Comparison of ENCODE assay signal across 25 mouse cellular contexts in genomic region chr11:57899335-57899734, GRCm38 (mm10).
DNase-seq lines count a peak whose midpoint lies in the region; ATAC-seq and TF ChIP-seq lines count a peak whose summit lies in the region.
"Had no signal": no experiment of that assay in that cellular context is flagged by ENCODE, and none has a peak within 500 bp of the region (broad histone marks: within the 10 kb centered on the region; RNA-seq: fewer than 3 reads in every experiment).

No protein-coding gene starts in this region.

- H3K27ac ChIP-seq in kidney, adult 2 months (ENCODE audit: insufficient read depth, low read depth, low read length), result no peak overlapping the region
- no peak overlapping the region for H3K27ac ChIP-seq in kidney, embryonic 15.5 days
- H3K27ac ChIP-seq: embryonic facial prominence, embryonic 15.5 days; forebrain, embryonic 10.5 days; gastrocnemius, adult 2 months; hindbrain, embryonic 10.5 days; hindbrain, embryonic 14.5 days; intestine, embryonic 15.5 days had no signal

- peak; percentile 10 for DNase-seq in adrenal gland, postnatal 10 days
- no peak for DNase-seq in adrenal gland, postnatal 4 days (ENCODE audit: low spot score in 2 of 2)
- DNase-seq in kidney, adult 2 months, result peak; percentile 4
- peak; percentile 49 for DNase-seq in urinary bladder, postnatal 14 days (ENCODE audit: low spot score)
- no peak for DNase-seq in urinary bladder, postnatal 4 days (ENCODE audit: low spot score in 2 of 2)
- DNase-seq in cerebellum, postnatal 14 days, result no peak
- DNase-seq: adrenal gland, adult 8-10 months; B cell, adult 2 months; cerebellum, adult 11-12 months; cerebellum, adult 9-11 months; embryo, embryonic 11 days; gastrocnemius, adult 2 months; gastrocnemius, postnatal 25 days; heart, adult 18-20 months had no signal

- H3K36me3 ChIP-seq in kidney, adult 2 months (ENCODE audit: control insufficient read depth, insufficient read depth, low read length), result no peaks in the 10 kb centered on the region
- no peaks in the 10 kb centered on the region for H3K36me3 ChIP-seq in kidney, embryonic 15.5 days
- H3K36me3 ChIP-seq: embryonic facial prominence, embryonic 15.5 days; forebrain, embryonic 10.5 days; G1E; heart, embryonic 12.5 days; hindbrain, embryonic 10.5 days; intestine, embryonic 15.5 days had no signal

- no peaks in the 10 kb centered on the region for H3K9me3 ChIP-seq in kidney, embryonic 15.5 days (replicated peaks)
- H3K9me3 ChIP-seq: embryonic facial prominence, embryonic 15.5 days; forebrain, embryonic 10.5 days; G1E; heart, embryonic 12.5 days; hindbrain, embryonic 10.5 days; intestine, embryonic 15.5 days had no signal

- H3K4me3 ChIP-seq in kidney, adult 2 months (ENCODE audit: insufficient read depth, low read depth, low read length), result no peak overlapping the region
- no peak overlapping the region for H3K4me3 ChIP-seq in kidney, embryonic 15.5 days (replicated peaks)
- H3K4me3 ChIP-seq: embryonic facial prominence, embryonic 15.5 days; erythroblast, embryonic 14.5 days; forebrain, embryonic 10.5 days; gastrocnemius, adult 2 months; heart, embryonic 12.5 days; hindbrain, embryonic 10.5 days; intestine, embryonic 15.5 days had no signal

- no peak for ATAC-seq in kidney, embryonic 15.5 days (replicated peaks; ENCODE audit: low FRiP score)
- ATAC-seq: CD4-positive, CD25-positive, alpha-beta regulatory T cell, adult 4 months; forebrain, embryonic 14.5 days; intestine, embryonic 15.5 days had no signal

- 56% methylated on average over 4 of the region's 4 CpGs for WGBS in kidney, adult 2 months
- WGBS in kidney, embryonic 15.5 days, result 54% methylated on average over 4 of the region's 4 CpGs

- H3K9ac ChIP-seq in kidney, embryonic 15.5 days, result no peak overlapping the region
- H3K9ac ChIP-seq: embryonic facial prominence, embryonic 15.5 days; heart, embryonic 12.5 days; hindbrain, embryonic 14.5 days; intestine, embryonic 15.5 days had no signal

- no peak for TF ChIP-seq POLR2A in kidney, adult 2 months (IDR thresholded peaks at IDR 0.05; ENCODE audit: low read depth, low read length)

- H3K4me1 ChIP-seq in kidney, adult 2 months (ENCODE audit: control insufficient read depth, insufficient read depth, low read length), result no peaks in the 10 kb centered on the region
- no peaks in the 10 kb centered on the region for H3K4me1 ChIP-seq in kidney, embryonic 15.5 days
- H3K4me1 ChIP-seq: embryonic facial prominence, embryonic 15.5 days; intestine, embryonic 15.5 days had no signal

- H3K4me2 ChIP-seq in kidney, embryonic 15.5 days, result no peak overlapping the region
- H3K4me2 ChIP-seq: embryonic facial prominence, embryonic 15.5 days; heart, embryonic 12.5 days; hindbrain, embryonic 14.5 days; intestine, embryonic 15.5 days had no signal

- no peaks in the 10 kb centered on the region for H3K27me3 ChIP-seq in kidney, adult 2 months (replicated peaks; ENCODE audit: control insufficient read depth, insufficient read depth, low read length)
- no peaks in the 10 kb centered on the region for H3K27me3 ChIP-seq in kidney, embryonic 15.5 days
- H3K27me3 ChIP-seq: embryonic facial prominence, embryonic 15.5 days; heart, embryonic 12.5 days; intestine, embryonic 15.5 days had no signal

- no peak for TF ChIP-seq CTCF in kidney, adult 2 months (conservative IDR thresholded peaks at IDR 0.05; ENCODE audit: insufficient read depth, insufficient read length, low read depth, low read length)

Comparison
In these comparisons a context has a peak if more than half of its experiments do, and no peak if none do; other contexts are left out.
1. DNase-seq: peak in adrenal gland, postnatal 10 days (single experiment), kidney, adult 2 months (single experiment) and urinary bladder, postnatal 14 days (single experiment); none in adrenal gland, postnatal 4 days (0 of 2), urinary bladder, postnatal 4 days (0 of 2) and cerebellum, postnatal 14 days (0 of 2).